Mouse (Mus musculus): ENCODE results near the gene Snx14.

Snx14 gene

GRCm38 (mm10) chr9:88388826-88389225 is 49.9 kb downstream of the Snx14 start:
- DNase-seq (ENCODE audit: low read depth, low spot score), result no peak

- DNase-seq (ENCODE audit: low read depth, low spot score), result no peak
Measured at GRCm38 (mm10) chr9:88380542-88380941, 58.2 kb downstream of the Snx14 start.

DNA sequence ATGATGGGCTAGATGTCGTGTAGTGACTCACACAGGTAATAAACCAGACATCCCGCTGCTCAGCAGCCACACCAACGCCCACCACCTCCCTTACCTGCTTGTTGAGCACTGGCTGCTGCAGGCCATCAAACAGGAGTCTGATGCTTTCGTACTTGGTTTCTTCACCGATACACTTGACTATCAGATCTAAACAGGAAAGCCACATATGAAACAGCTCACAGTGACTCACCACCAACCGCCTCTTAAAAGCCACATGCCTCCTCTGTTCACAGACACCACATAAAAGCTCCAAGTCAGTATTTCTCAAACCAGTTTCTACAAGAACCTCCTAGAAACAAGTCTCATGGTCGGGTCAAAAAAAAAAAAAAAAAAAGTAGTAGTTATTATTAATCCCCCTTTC is 58.7 kb downstream of the Snx14 start:
- no peak for DNase-seq (ENCODE audit: low read depth, low spot score)

DNA sequence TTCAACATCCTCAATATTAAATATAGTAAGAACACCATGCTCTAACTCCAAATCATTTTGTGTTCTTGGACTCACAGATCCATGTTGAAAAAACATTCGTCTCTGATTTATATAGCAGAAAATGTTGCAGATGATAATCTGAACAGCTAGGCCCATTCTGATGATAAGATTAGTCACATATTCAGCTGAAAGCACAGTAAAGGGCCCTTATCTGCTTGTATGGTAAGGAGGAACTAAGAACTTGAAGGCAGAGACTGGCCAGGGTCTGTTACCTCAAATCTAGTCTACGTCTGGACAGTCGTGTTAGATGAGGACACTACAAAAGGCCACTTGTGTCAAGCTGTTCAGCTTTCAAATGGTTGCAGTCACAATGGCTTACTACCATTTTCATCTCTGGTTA is 59.7 kb downstream of the Snx14 start:
- no peak for DNase-seq (ENCODE audit: low read depth, low spot score)

DNA sequence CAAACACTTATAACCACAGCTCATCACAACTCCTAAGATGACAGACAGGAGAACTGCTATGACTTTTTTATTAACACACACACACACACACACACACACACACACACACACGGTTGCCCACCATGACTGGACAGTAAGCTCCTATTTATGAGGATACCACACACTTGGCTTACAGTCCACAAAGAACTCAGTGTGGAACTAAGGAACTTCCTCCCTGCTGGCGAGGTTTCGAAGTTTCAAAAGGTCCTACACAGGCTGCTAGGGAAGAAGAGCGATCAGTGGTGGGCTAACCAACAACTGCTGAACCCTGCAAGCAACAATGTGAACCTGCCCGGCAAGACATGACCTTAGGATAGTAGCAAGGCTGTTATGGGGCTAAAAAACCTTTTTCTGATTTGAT is 61.3 kb downstream of the Snx14 start:
- DNase-seq (ENCODE audit: low read depth, low spot score), result no peak

GRCm38 (mm10) chr9:88373001-88373400 is 65.8 kb downstream of the Snx14 start:
- no peak for DNase-seq (ENCODE audit: low read depth, low spot score)

DNA sequence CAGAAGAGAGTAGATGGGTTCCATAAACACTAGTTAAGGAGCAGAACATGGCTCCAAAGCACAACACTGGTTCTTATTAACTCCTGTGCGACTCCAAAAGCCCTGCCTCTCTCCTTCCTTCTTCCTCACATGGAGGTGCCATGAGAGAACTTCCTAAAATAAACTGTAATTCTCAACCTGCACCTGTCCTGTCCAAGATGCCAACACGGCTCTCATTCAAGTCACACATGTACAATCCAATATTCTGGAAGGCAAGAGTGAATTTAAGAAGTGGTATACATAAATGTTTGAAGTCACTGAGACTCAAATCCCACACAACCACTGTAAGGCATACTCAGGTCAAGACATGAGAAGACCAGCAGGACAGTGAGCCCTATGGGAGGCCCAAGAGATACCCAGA is 67.6 kb downstream of the Snx14 start:
- no peak for DNase-seq (ENCODE audit: low read depth, low spot score)

DNA sequence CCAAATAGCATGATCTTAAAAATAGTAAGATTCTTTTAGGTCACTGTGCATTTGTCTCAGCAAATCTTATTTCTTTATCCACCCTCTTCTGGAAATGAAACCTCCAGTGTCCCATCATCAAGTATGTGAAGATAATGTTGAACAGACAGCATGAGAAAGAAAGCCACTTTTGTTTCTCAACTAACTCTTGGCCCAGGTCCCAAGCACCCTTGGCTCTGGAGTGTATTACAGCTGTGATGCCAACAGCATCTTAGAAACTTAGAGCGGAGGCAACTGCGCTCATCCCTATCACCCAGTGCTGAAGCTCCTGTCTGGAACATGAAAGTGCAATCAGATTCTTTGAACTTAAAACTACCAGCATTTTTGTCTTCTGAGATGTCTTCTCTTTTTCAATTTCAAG is 69.1 kb downstream of the Snx14 start:
- DNase-seq (ENCODE audit: low read depth, low spot score), result no peak

DNA sequence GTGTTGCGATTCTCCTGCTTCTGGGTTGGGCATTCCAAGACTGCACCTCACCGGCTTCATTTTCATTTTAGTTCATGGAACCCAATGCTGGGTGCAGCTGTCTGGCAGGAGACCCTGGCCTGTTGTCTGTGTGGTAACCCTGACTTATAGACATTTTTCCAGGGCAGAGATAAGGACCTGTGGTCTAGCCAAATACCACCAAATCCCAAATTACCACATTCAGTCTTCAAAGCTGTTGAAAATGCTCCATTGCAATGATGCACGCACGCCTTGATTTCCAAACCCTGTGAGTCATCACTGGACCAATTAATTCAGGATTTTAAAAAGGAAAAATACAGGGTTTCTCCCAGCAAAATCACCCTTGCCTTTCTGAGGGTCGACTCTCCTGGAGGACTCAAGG is 70.3 kb downstream of the Snx14 start:
- DNase-seq (ENCODE audit: low read depth, low spot score), result no peak

DNA sequence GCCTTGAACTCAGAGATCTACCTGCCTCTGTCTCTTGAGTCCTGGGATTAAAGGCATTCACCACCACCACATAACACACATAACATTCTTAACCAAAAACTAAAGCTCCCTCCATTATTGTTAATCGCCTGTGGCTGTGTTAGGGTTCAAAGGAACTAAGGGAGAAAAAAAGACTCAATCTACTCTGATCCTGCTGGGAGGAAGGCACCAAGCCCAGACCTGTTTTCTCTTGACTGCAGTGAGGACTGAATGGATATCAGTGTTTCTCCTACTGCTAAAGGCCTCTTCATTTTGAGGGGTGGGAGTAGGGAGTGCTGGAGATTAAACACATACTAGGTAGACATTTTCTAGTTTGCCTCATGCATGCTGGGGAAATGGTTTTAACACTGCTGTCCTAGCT is 71.0 kb downstream of the Snx14 start:
- no peak for DNase-seq (ENCODE audit: low read depth, low spot score)

DNA sequence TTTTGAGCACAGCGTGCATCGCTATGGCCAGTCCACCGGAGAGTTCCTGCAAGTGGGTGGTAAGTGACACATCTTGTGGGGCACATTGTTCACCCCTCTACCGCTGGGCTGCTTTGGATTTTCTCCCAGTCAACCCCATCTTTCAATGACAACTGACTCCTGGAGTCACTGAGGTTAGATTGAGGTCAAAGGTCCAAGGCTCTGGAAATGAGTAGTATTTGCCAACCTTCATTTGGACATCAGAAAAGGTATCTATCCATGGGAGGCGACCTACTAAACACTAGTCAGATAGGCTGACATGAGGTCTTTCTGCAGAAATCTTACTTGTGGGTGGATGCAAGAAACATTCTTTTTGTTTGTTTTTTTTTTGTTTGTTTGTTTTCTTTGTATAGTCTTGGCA is 71.4 kb downstream of the Snx14 start:
- no peak for DNase-seq (ENCODE audit: low read depth, low spot score)

GRCm38 (mm10) chr9:88366819-88367218 is 71.9 kb downstream of the Snx14 start:
- DNase-seq (ENCODE audit: low read depth, low spot score), result no peak

GRCm38 (mm10) chr9:88366308-88366707 is 72.5 kb downstream of the Snx14 start:
- DNase-seq (ENCODE audit: low read depth, low spot score), result no peak

- DNase-seq (ENCODE audit: low read depth, low spot score), result no peak
Measured at GRCm38 (mm10) chr9:88363102-88363501, 75.7 kb downstream of the Snx14 start.

GRCm38 (mm10) chr9:88362055-88362850 is 76.5 kb downstream of the Snx14 start:
- DNase-seq (ENCODE audit: low read depth, low spot score), result no peak

DNA sequence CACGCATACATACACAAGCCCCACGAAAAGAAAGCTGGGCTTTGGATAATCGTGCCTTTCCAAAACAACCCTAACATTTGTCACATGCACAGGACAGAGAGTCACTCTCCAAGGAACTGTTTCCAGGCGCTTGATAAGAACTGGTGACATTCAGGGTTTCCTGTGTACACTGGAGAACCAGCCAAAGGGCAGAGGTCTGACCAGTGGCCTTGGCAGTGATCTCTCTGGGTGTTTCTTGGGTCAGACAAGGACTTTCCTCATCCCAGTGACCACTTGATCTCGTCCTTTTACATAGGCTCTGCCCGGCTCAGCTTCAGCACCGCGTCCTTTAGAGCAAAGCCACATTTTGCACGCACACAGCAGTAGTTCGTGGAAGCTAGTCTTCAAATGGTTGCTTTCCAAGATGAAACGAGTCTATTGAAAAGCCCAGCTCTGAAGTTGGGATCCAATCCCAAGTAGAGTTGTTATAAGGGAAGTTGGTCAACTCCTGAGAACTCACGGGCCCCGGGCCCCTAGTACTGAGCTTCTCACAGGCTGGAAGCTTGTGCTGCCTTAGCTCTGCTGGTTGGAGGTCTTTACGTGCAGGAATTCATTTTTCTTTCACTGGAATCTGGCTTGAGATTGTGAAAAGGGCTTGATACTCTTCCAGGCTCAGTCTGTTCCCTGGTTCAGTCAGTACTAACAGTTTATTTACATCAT is 77.4 kb downstream of the Snx14 start:
- DNase-seq (ENCODE audit: low read depth, low spot score), result no peak

DNA sequence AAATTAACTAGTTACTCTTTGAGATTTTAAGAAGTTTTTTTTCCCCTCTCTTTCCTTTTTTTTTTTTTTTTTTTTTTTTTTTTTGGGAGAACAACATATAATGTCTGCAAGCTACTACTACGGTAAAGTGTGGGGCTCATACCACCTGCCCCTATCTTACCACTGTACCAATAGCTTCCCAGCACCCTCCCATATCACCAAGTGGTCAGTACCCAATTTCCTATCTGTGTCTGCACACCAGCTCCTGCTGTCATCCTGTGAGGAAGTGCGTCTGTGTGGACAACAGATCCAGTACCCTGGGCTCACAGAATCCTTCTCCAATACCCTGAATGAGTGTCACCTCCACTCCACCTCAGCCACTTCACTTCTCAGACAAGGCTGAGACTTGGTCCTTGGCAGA is 79.6 kb downstream of the Snx14 start:
- DNase-seq (ENCODE audit: low read depth, low spot score), result no peak

DNA sequence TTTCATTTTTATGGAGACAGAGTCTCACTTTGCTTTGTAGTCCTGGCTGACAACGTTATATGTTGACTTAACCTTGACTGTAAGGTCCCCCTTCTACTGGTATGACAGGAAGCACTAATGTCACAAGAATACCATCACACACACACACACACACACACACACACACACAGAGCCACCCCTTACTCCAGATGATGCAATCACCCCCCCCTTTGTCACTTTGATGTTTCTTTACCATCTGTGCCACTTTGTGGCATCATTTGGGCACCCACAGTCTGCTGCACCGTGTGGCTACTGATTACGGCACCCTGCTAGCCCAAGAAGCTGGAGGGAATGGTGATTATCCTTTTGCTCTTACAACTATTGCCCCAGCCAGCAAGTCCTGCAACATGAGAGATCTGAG is 81.6 kb downstream of the Snx14 start:
- DNase-seq (ENCODE audit: low read depth, low spot score), result no peak

- DNase-seq (ENCODE audit: low read depth, low spot score), result no peak
Measured at GRCm38 (mm10) chr9:88353459-88353858, 85.3 kb downstream of the Snx14 start.

GRCm38 (mm10) chr9:88352741-88353140 is 86.0 kb downstream of the Snx14 start:
- DNase-seq (ENCODE audit: low read depth, low spot score), result no peak

GRCm38 (mm10) chr9:88351163-88351562 is 87.6 kb downstream of the Snx14 start:
- DNase-seq (ENCODE audit: low read depth, low spot score), result no peak

DNA sequence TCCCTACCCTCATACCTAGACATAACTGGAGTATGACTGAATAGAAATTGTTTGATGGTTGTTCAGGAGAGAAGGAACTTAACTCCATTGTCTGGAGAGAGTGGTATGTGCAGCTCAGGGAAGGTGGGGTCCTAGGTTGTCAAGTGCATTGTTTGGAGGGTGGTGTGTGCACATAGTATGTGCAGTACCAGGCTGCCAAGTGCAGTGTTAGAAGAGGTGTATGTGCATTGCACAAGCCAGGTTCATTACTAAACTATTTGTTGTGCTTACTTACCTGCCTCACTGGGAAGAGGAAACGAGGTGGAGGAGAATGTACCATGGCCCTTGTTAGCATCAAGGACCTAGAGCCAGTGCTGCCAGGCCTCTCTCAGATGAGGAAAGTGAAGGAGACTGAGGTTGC is 88.4 kb downstream of the Snx14 start:
- no peak for DNase-seq (ENCODE audit: low read depth, low spot score)

GRCm38 (mm10) chr9:88348623-88349022 is 90.1 kb downstream of the Snx14 start:
- no peak for DNase-seq (ENCODE audit: low read depth, low spot score)

Measured in c-Kit-negative CD71-positive TER-119-positive erythroid progenitor cells, embryonic 14.5 days (primary cell).